Mouse (Mus musculus) adrenal gland (tissue): ENCODE data around the gene Cope.

Experiments used
- intact Hi-C: fragments of 180-260 bp; cut with DNase I; formaldehyde crosslinking; loops from one replicate; pipeline ENCODE4 v1.15.1; 2025

Cope gene

GRCm38 (mm10) chr8:70344279-70344678 is 42.0 kb downstream of the Cope start:
- intact Hi-C loops = no loop called here

DNA sequence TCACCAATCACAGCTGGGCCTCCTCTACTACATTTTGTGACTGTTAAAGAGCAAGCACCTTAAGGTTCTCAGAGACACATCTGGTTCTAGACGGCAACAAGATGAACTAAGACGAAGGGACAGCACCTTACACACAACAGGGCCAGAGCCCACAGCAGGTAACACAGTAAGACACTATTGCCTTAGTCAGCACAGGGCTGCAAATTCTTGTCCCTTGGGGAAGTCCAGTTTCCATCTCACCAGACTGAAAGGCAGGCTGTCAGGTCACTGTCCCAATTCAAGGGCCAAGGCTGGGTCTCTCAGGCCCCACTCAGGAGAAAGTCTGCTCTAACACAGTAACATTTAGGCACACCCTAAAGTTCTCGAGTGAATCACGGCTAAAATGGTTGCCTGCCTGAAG is 45.1 kb downstream of the Cope start:
- intact Hi-C loops = no loop called here

DNA sequence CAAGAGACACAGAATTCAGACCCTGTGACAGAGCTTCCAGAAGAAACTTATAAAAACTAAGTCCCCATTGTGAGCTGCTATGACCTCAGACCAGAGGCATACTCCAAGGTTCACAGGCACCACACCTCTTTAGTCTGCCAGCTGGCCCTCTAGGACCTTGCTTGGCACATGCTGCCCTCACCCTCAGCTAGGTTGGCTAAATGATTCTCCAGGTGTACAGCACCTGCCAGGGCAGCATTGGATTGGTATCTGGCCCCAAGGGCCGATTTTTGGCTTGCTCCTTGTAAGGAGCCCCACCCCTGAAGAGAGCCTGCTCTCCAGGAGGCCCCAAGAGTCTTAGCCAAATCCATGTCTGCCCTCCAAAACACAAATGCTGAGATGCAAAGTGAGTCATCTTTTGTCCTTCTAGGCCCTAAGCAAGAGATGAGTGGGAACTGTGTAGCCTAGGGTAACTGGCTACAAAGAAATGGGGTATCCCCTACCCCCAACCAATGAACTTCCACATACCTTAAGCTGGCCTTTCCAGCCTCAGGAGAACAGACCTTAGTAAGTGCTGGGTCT is 45.6 kb downstream of the Cope start:
- intact Hi-C loops = no loop called here

DNA sequence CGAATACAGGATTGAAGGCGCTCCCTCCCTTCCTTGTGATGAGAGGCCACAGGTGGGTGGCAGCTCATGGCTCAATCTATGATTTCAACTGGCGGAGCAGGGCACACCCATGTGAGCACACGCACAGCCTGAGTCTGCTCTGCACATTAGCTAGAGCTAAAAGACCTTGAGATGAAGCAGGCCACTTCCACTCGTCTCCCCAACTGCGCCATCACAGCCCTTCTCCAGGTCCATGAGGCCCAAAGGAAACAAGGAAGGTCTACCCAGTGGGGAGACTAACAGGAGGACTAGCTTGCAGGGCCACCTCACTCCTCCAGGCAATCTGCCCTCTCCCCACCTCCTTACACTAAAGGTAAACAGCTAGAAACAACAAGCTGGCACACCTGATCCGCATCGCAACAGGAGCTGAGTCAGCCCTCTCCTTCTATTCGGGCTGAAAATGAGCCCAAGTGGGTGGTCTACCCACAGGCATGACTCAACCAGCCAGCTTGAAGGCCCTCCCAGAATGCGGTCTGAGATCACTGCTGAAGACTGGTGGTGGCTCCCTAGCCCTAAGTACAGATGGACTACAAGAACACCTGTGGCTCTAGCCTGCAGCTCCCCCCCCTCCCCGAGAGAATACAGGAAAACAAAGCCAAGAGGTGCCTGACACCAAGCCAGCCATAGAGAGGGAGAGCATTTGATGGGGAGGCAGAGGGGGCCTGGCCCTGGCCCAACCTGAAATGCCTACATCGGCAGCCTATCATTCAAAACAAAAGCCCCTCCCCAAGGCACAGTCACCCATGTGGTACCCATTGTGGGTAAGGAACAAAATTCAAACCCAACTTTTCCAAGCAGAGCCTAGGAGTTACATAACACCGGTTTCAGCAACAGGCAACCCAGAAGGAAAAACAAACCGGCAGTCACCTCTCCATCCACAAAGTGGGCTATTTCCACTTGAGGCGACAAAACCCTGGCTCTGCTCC is 49.0 kb downstream of the Cope start:
- intact Hi-C loops = no loop called here

GRCm38 (mm10) chr8:70352000-70352384 is 49.7 kb downstream of the Cope start:
- intact Hi-C loops = no loop called here

- intact Hi-C loops = no loop called here
These were observed 50.4 kb downstream of the Cope start for GRCm38 (mm10) chr8:70352657-70353151.

GRCm38 (mm10) chr8:70353194-70353817 is 51.0 kb downstream of the Cope start, which contains the start of gene Upf1:
Gene Upf1, minus strand, starts transcription at chr8:70353278.
- intact Hi-C loops = no loop called here

GRCm38 (mm10) chr8:70354004-70354403 is 51.7 kb downstream of the Cope start:
- intact Hi-C loops = no loop called here

DNA sequence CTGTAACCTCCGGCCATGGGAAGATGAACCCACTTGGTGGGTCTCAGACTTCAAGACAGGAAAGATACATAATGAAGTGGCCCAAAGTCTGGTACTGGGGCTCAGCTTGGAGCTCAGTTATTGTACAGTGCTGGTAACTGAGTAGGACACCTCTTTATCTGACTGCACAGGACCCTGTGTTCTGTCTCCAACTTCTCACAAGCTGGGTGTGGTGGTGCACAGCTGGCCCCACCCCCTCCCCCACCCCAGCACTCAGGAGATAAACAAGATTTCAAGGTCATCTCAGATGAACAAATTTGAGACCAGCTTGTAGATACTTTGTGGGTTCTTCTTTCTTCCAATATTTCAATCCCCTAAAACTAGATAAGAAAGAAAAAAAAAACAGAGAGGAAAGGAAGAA is 53.8 kb downstream of the Cope start:
- intact Hi-C loops = no loop called here

DNA sequence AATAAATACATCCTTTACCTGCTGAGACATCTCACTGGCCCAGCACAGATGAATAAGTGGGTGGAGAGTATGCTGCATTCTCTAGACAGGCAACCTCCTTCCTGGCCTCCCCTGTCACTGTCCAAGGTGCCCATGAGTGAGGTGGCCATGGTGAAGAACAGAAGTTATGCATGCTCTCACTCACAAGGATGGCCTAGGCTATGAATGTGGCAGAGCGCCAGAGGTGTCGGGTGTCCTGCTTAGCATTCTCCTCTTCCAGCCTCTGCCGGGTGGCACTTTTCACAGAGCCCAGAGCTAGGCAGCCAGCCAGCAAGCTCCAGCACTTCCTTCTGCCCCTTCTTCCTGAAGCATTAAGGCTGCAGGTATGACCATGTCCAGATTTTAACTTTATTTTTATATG is 57.1 kb downstream of the Cope start:
- intact Hi-C loops = no loop called here

- intact Hi-C loops = no loop called here
These were observed 58.5 kb downstream of the Cope start for GRCm38 (mm10) chr8:70360769-70361168.

GRCm38 (mm10) chr8:70361484-70362032 is 59.2 kb downstream of the Cope start:
- intact Hi-C loops = no loop called here
